Mouse (Mus musculus) lung, postnatal 0 days (tissue): ENCODE measurements around the gene Slc25a23. TPM values are rescaled to one million over a fixed set of nuclear protein-coding genes. Genes with fewer than 3 reads are reported as not detected.

ENCODE experiments used
- ATAC-seq: fragments of 200-750 bp; cut with Nextera tagmentation; 2 replicates; pipeline ENCODE4 v1.8.0; 2017; ENCODE audit warnings: moderate library complexity
- DNase-seq: peaks from one replicate; pipeline ENCODE4 v3.0.0-alpha.2; 2016; ENCODE audit warnings: low spot score
- H3K27ac ChIP-seq: fragments of 300-500 bp; sonication (generic); 2 replicates; pipeline ENCODE4 v1.5.1; 2014; ENCODE audit warnings: antibody characterized with exemption, mild to moderate bottlenecking, low read length, mixed read lengths
- H3K27me3 ChIP-seq: fragments of 300-500 bp; sonication (generic); replicated peaks from 2 replicates; pipeline ENCODE4 v1.6.1; 2014; ENCODE audit warnings: low read length, mixed read lengths; ENCODE audit not compliant: insufficient read depth
- H3K36me3 ChIP-seq: fragments of 300-500 bp; sonication (generic); 2 replicates; pipeline ENCODE4 v1.6.1; 2014; ENCODE audit warnings: low read length, mixed read lengths; ENCODE audit not compliant: insufficient read depth
- H3K4me1 ChIP-seq: fragments of 300-500 bp; sonication (generic); 2 replicates; pipeline ENCODE4 v1.6.1; 2014; ENCODE audit warnings: antibody characterized with exemption, low read depth, low read length, mixed read lengths; ENCODE audit not compliant: insufficient read depth
- H3K4me2 ChIP-seq: fragments of 300-500 bp; sonication (generic); replicated peaks from 2 replicates; pipeline ENCODE4 v1.6.1; 2014; ENCODE audit warnings: low read depth, mild to moderate bottlenecking, low read length, moderate library complexity, mixed read lengths
- H3K4me3 ChIP-seq: fragments of 300-500 bp; sonication (generic); 2 replicates; pipeline ENCODE4 v1.5.1; 2014; ENCODE audit warnings: low read depth, low read length
- H3K9ac ChIP-seq: fragments of 300-500 bp; sonication (generic); replicated peaks from 2 replicates; pipeline ENCODE4 v1.6.1; 2014; ENCODE audit warnings: low read depth, mild to moderate bottlenecking
- H3K9me3 ChIP-seq: fragments of 300-500 bp; sonication (generic); 2 replicates; pipeline ENCODE4 v1.6.1; 2016; ENCODE audit warnings: low read length, mixed read lengths
- CTCF ChIP-seq: IDR thresholded peaks from 2 replicates; pipeline ENCODE4 v1.5.1; 2016; ENCODE audit warnings: antibody characterized with exemption, mild to moderate bottlenecking
- EP300 ChIP-seq: IDR thresholded peaks from 2 replicates; pipeline ENCODE4 v1.6.1; 2016; ENCODE audit warnings: antibody characterized with exemption, mild to moderate bottlenecking, control low read depth
- WGBS: fragments of 180-500 bp; shearing (Covaris S2); extraction: QIAGEN DNeasy Blood & Tissue Kit; methylation state at CpG from one replicate; pipeline ENCODE4 v1.1.7; 2014; 5-methylcytosine and 5-hydroxymethylcytosine counted together
- polyA plus RNA-seq: library from polyadenylated mRNA; unstranded; fragments of >200 nt; fragmentation: Nextera tagmentation; extraction: Ambion mirVana; gene quantifications from 2 replicates; pipeline ENCODE4 v1.2.1, GENCODE M21; 2015

Slc25a23 gene
- polyA plus RNA-seq, 1 experiment from 2014 or later = 5.9 TPM

GRCm38 (mm10) chr17:57048816-57049215, 10.8 kb downstream of the Slc25a23 start:
- TF ChIP-seq EP300 (no peak), CTCF (no peak)
- H3K27ac ChIP-seq = no peak overlapping the region
- H3K9me3 ChIP-seq = no peaks in the 10 kb centered on the region
- H3K4me1 ChIP-seq = no peaks in the 10 kb centered on the region
- H3K36me3 ChIP-seq = no peaks in the 10 kb centered on the region
- no peaks in the 10 kb centered on the region for H3K27me3 ChIP-seq
- DNase-seq = no peak
- H3K4me2 ChIP-seq = no peak overlapping the region
- H3K4me3 ChIP-seq = no peak overlapping the region
- WGBS = 91% methylated on average over 3 of the region's 3 CpGs
- H3K9ac ChIP-seq = no peak overlapping the region
- ATAC-seq = no peak

GRCm38 (mm10) chr17:57047406-57047805, 12.3 kb downstream of the Slc25a23 start:
- DNase-seq (no peak), ATAC-seq (no peak)
- no peak for TF ChIP-seq EP300
- no peak for TF ChIP-seq CTCF
- no peak overlapping the region for H3K4me3 ChIP-seq
- no peaks in the 10 kb centered on the region for H3K4me1 ChIP-seq
- no peak overlapping the region for H3K27ac ChIP-seq
- no peak overlapping the region for H3K9ac ChIP-seq
- no peaks in the 10 kb centered on the region for H3K27me3 ChIP-seq
- H3K9me3 ChIP-seq = no peaks in the 10 kb centered on the region
- WGBS = 33% methylated on average over 5 of the region's 5 CpGs
- H3K36me3 ChIP-seq = no peaks in the 10 kb centered on the region
- no peak overlapping the region for H3K4me2 ChIP-seq

GRCm38 (mm10) chr17:57041554-57041953, 18.1 kb downstream of the Slc25a23 start, which contains the start of gene Slc25a41:
Slc25a41 (minus strand) TSS chr17:57041654.
- no peaks in the 10 kb centered on the region for H3K27me3 ChIP-seq
- no peaks in the 10 kb centered on the region for H3K36me3 ChIP-seq
- no peak within 1 kb of the TSS for H3K4me2 ChIP-seq
- DNase-seq (no peak), ATAC-seq (no peak)
- H3K9ac ChIP-seq = no peak within 1 kb of the TSS
- no peak for TF ChIP-seq EP300
- TF ChIP-seq CTCF = no peak
- no peaks in the 10 kb centered on the region for H3K4me1 ChIP-seq
- H3K27ac ChIP-seq = no peak within 1 kb of the TSS
- H3K9me3 ChIP-seq = no peaks in the 10 kb centered on the region
- no peak within 1 kb of the TSS for H3K4me3 ChIP-seq
- 72% methylated on average over 8 of the region's 8 CpGs for WGBS

GRCm38 (mm10) chr17:57038978-57039377, 20.7 kb downstream of the Slc25a23 start:
- no peak for ATAC-seq

GRCm38 (mm10) chr17:57032854-57033253, 26.8 kb downstream of the Slc25a23 start:
- no peak for DNase-seq
- WGBS = 76% methylated on average over 4 of the region's 4 CpGs
- Histone ChIP-seq H3K4me2 (no peak overlapping the region), H3K9me3 (no peaks in the 10 kb centered on the region), H3K9ac (no peak overlapping the region), H3K36me3 (0 out of 2 replicates have a peak, but pooled peaks cover 1% of the 10 kb centered on the region), H3K27me3 (no peaks in the 10 kb centered on the region), H3K4me1 (peaks cover 13% of the 10 kb centered on the region; the same call in 1 of the 2 replicates), H3K4me3 (no peak overlapping the region), H3K27ac (no peak overlapping the region)
- TF ChIP-seq EP300 (no peak), CTCF (no peak)
- no peak for ATAC-seq

More at GRCm38 (mm10) chr17:57038978-57039377, 20.7 kb downstream of the Slc25a23 start:
- 39% methylated on average over 8 of the region's 8 CpGs for WGBS
- no peaks in the 10 kb centered on the region for H3K36me3 ChIP-seq
- TF ChIP-seq EP300 (no peak), CTCF (peak; percentile 45; the same call in 1 of the 2 replicates)
- DNase-seq = no peak
- H3K27me3 ChIP-seq = no peaks in the 10 kb centered on the region
- H3K4me2 ChIP-seq = no peak overlapping the region
- H3K9ac ChIP-seq = no peak overlapping the region
- H3K4me3 ChIP-seq = no peak overlapping the region
- no peaks in the 10 kb centered on the region for H3K9me3 ChIP-seq
- H3K27ac ChIP-seq = no peak overlapping the region
- no peaks in the 10 kb centered on the region for H3K4me1 ChIP-seq

- ATAC-seq (peak; percentile 95), DNase-seq (peak; percentile 100)
- Histone ChIP-seq H3K27me3 (no peaks in the 10 kb centered on the region), H3K36me3 (0 out of 2 replicates have a peak, but pooled peaks cover 5% of the 10 kb centered on the region), H3K27ac (peak overlapping the region; percentile 81), H3K9ac (peak overlapping the region; percentile 36; the same call in 1 of the 2 replicates), H3K9me3 (no peaks in the 10 kb centered on the region), H3K4me1 (peaks cover 13% of the 10 kb centered on the region; the same call in 1 of the 2 replicates), H3K4me2 (peak overlapping the region; percentile 85), H3K4me3 (peak overlapping the region; percentile 4; the same call in 1 of the 2 replicates)
- WGBS = 0% methylated on average over 38 of the region's 38 CpGs
- TF ChIP-seq EP300 = peak; percentile 53; the same call in 1 of the 2 replicates
- peak; percentile 41; the same call in 1 of the 2 replicates for TF ChIP-seq CTCF
These were observed 27.8 kb downstream of the Slc25a23 start for GRCm38 (mm10) chr17:57031661-57032420.
